Mouse (Mus musculus) lung, adult 2 months (tissue): ENCODE measurements around the gene Cd8a.

Experiments
- CTCF ChIP-seq: fragments of 200-500 bp; IDR thresholded peaks from 2 replicates; pipeline ENCODE4 v1.5.1; 2011; ENCODE audit warnings: mild to moderate bottlenecking, low read length, control low read depth; ENCODE audit not compliant: insufficient read depth
- POLR2A ChIP-seq: fragments of 200-500 bp; IDR thresholded peaks from 2 replicates; pipeline ENCODE4 v1.6.1; 2011; ENCODE audit warnings: low read depth, mild to moderate bottlenecking, control low read depth, low read length, borderline replicate concordance; ENCODE audit errors: extremely low read depth

GRCm38 (mm10) chr6:71337666-71338065 is 35.6 kb upstream of the Cd8a start:
- TF ChIP-seq CTCF (no peak), POLR2A (no peak)
